Mouse (Mus musculus) liver, embryonic 13.5 days (tissue): ENCODE results near the gene Fem1b. TPM values are rescaled to one million over a fixed set of nuclear protein-coding genes. Genes with fewer than 3 reads are reported as not detected.

Experiments used
- ATAC-seq: fragments of 200-750 bp; cut with Nextera tagmentation; 2 replicates; pipeline ENCODE4 v1.8.0; 2017; ENCODE audit warnings: low read depth, mild to moderate bottlenecking, moderate number of reproducible peaks, moderate library complexity
- DNase-seq: peaks from one replicate; pipeline ENCODE4 v3.0.0; 2022
- H3K27ac ChIP-seq: fragments of 300-500 bp; sonication (generic); 2 replicates; pipeline ENCODE4 v1.5.1; 2015; ENCODE audit warnings: moderate library complexity, mild to moderate bottlenecking, inconsistent platforms
- H3K27me3 ChIP-seq: fragments of 300-500 bp; sonication (generic); 2 replicates; pipeline ENCODE4 v1.6.1; 2015; ENCODE audit warnings: mild to moderate bottlenecking, inconsistent platforms
- H3K36me3 ChIP-seq: fragments of 300-500 bp; sonication (generic); 2 replicates; pipeline ENCODE4 v1.6.1; 2015; ENCODE audit warnings: mild to moderate bottlenecking, inconsistent platforms
- H3K4me1 ChIP-seq: fragments of 300-500 bp; sonication (generic); replicated peaks from 2 replicates; pipeline ENCODE4 v1.6.1; 2015; ENCODE audit warnings: inconsistent platforms
- H3K4me2 ChIP-seq: fragments of 300-500 bp; sonication (generic); 2 replicates; pipeline ENCODE4 v1.6.1; 2015; ENCODE audit warnings: inconsistent platforms, mild to moderate bottlenecking, moderate library complexity
- H3K4me3 ChIP-seq: fragments of 300-500 bp; sonication (generic); replicated peaks from 2 replicates; pipeline ENCODE4 v1.5.1; 2015; ENCODE audit warnings: mild to moderate bottlenecking, inconsistent platforms
- H3K9ac ChIP-seq: fragments of 300-500 bp; sonication (generic); 2 replicates; pipeline ENCODE4 v1.6.1; 2015; ENCODE audit warnings: mild to moderate bottlenecking, inconsistent platforms
- H3K9me3 ChIP-seq: fragments of 300-500 bp; sonication (generic); replicated peaks from 2 replicates; pipeline ENCODE4 v1.6.1; 2016; ENCODE audit warnings: inconsistent platforms
- WGBS: fragments of 180-500 bp; shearing (Covaris S2); methylation state at CpG from one replicate; pipeline ENCODE4 v1.1.7; 2015; ENCODE audit not compliant: insufficient replicate concordance; 5-methylcytosine and 5-hydroxymethylcytosine counted together
- polyA plus RNA-seq: library from polyadenylated mRNA; unstranded; fragments of >200 nt; fragmentation: Nextera tagmentation; extraction: Ambion mirVana; gene quantifications from 2 replicates; pipeline ENCODE4 v1.2.1, GENCODE M21; 2015

Fem1b gene
- polyA plus RNA-seq, 1 experiment from 2014 or later = 9.4 TPM

DNA sequence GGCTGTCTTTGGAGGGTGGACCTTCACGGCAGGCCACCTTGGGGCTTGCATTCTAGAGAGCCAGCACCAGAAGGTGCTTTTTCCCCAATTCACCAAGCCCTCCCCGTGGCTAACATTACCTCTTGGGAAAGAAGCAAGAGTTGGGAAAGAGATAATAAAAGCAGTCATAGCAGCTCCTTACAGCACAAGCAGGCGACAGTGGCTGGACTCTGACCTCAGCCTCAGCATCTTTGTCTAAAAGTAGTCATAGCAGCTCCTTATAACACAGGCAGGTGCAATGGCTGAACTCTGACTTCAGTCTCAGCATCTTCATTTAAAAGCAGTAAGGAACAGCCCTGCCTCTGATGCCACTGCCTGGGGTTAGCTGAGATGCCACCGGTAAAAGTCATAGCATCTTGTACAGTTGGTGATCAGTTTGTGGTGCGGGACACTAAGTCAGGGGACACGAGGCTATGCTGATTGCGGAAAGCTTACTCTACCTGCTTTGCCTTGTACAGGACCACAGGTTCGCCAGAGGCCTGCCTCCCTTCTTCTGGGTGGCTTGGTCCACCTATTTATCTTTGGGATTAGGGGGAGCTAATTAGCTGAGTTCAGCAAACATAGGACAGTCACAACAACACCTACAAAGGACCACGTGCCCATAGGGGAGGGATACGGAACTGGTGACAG is 31.8 kb upstream of the Fem1b start:
- no peak overlapping the region for H3K9ac ChIP-seq
- H3K4me2 ChIP-seq = no peak overlapping the region
- no peaks in the 10 kb centered on the region for H3K9me3 ChIP-seq
- H3K36me3 ChIP-seq = peaks cover 19% of the 10 kb centered on the region
- H3K27ac ChIP-seq = peak overlapping the region; percentile 18; the same call in 1 of the 2 replicates
- no peaks in the 10 kb centered on the region for H3K27me3 ChIP-seq
- no peak for DNase-seq
- H3K4me1 ChIP-seq = peaks cover 43% of the 10 kb centered on the region
- no peak overlapping the region for H3K4me3 ChIP-seq
- ATAC-seq = no peak
- WGBS = 73% methylated on average over 10 of the region's 10 CpGs

DNA sequence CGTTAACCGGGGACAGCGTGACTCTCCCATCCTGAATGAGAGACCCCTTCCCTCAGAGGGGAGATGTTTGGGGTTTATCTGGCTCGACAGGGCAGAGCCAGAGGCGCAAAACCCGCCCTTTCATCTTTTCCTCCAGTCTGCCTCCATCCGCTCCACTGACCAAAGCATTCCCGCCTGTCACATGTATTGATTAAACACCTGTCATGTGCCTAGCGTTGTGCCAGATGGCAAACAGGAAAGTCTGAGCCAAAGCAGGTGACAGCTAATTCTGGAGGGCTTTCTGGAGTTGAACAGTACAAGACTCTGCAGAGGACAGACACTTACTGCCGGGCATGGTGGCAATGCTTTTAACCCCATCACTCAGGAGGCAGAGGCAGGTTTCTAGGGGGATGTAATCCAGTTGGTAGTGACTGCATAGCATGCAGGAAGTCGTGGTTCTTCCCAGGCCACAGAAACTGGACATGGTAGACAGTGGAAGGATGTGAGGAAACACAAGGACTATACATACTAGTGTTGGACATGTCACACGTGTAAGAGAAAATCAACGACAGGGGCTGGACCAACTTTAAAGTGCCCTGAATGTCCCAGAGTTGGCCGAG is 27.5 kb upstream of the Fem1b start:
- Histone ChIP-seq H3K4me1 (peaks cover 56% of the 10 kb centered on the region), H3K27me3 (no peaks in the 10 kb centered on the region), H3K9me3 (no peaks in the 10 kb centered on the region), H3K36me3 (no peaks in the 10 kb centered on the region), H3K4me3 (peak overlapping the region; percentile 80), H3K4me2 (peak overlapping the region; percentile 94), H3K9ac (peak overlapping the region; percentile 96), H3K27ac (peak overlapping the region; percentile 92)
- 7% methylated on average over 14 of the region's 14 CpGs for WGBS
- DNase-seq = no peak
- peak; percentile 8 for ATAC-seq

- DNase-seq (peak; percentile 84), ATAC-seq (peak; percentile 95)
- peaks cover 56% of the 10 kb centered on the region for H3K4me1 ChIP-seq
- H3K4me2 ChIP-seq = peak within 1 kb of the TSS; percentile 94
- peak within 1 kb of the TSS; percentile 96 for H3K9ac ChIP-seq
- H3K36me3 ChIP-seq = no peaks in the 10 kb centered on the region
- under 1% methylated on average over 48 of the region's 48 CpGs for WGBS
- H3K4me3 ChIP-seq = peak within 1 kb of the TSS; percentile 80
- H3K27me3 ChIP-seq = no peaks in the 10 kb centered on the region
- no peaks in the 10 kb centered on the region for H3K9me3 ChIP-seq
- peak within 1 kb of the TSS; percentile 92 for H3K27ac ChIP-seq
Observed at GRCm38 (mm10) chr9:62838506-62839171, 26.9 kb upstream of the Fem1b start, which contains the start of gene Cln6. Gene Cln6 (plus strand): TSS chr9:62838785.

GRCm38 (mm10) chr9:62838146-62838505 is 26.4 kb upstream of the Fem1b start:
- Histone ChIP-seq H3K4me3 (peak overlapping the region; percentile 80), H3K9me3 (no peaks in the 10 kb centered on the region), H3K9ac (peak overlapping the region; percentile 50), H3K4me2 (peak overlapping the region; percentile 94), H3K27ac (peak overlapping the region; percentile 77), H3K4me1 (peaks cover 54% of the 10 kb centered on the region), H3K36me3 (no peaks in the 10 kb centered on the region), H3K27me3 (no peaks in the 10 kb centered on the region)
- DNase-seq = no peak
- ATAC-seq = no peak
- 4% methylated on average over 8 of the region's 8 CpGs for WGBS

- peak overlapping the region; percentile 80 for H3K4me3 ChIP-seq
- H3K27me3 ChIP-seq = no peaks in the 10 kb centered on the region
- peak overlapping the region; percentile 77 for H3K27ac ChIP-seq
- H3K4me1 ChIP-seq = peaks cover 49% of the 10 kb centered on the region
- DNase-seq (no peak), ATAC-seq (no peak)
- peak overlapping the region; percentile 94 for H3K4me2 ChIP-seq
- 47% methylated on average over 3 of the region's 3 CpGs for WGBS
- no peaks in the 10 kb centered on the region for H3K36me3 ChIP-seq
- peak overlapping the region; percentile 50 for H3K9ac ChIP-seq
- H3K9me3 ChIP-seq = no peaks in the 10 kb centered on the region
Observed at GRCm38 (mm10) chr9:62837611-62838010, 25.9 kb upstream of the Fem1b start.

- H3K4me3 ChIP-seq = no peak overlapping the region
- no peaks in the 10 kb centered on the region for H3K9me3 ChIP-seq
- DNase-seq = no peak
- no peak overlapping the region for H3K4me2 ChIP-seq
- ATAC-seq = no peak
- H3K27ac ChIP-seq = no peak overlapping the region; the same call in 1 of the 2 replicates
- H3K36me3 ChIP-seq = no peaks in the 10 kb centered on the region
- peaks cover 43% of the 10 kb centered on the region for H3K4me1 ChIP-seq
- no peaks in the 10 kb centered on the region for H3K27me3 ChIP-seq
- no peak overlapping the region for H3K9ac ChIP-seq
- WGBS = 57% methylated on average over 4 of the region's 4 CpGs
Observed at GRCm38 (mm10) chr9:62835705-62836446, 24.1 kb upstream of the Fem1b start.

DNA sequence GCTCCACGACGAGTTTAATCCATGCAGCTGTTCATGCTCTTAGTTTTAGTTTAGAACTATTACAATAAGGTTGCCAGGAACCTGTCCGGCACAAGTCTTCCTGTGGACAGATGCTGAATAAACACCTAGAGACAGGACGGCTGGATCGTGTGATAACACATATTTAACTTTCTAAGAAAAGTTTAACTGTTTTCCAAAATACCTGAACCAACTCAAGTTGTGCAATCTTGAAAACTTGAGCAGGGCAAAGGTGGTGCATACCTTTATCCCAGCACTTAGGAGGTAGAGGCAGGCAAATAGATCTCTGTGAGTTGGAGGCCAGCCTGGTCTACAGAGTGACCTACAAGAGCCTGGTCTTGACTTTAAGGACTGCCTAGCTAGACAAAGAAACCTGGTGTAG is 23.2 kb upstream of the Fem1b start:
- Histone ChIP-seq H3K4me1 (peaks cover 34% of the 10 kb centered on the region), H3K27ac (no peak overlapping the region), H3K9me3 (no peaks in the 10 kb centered on the region), H3K36me3 (no peaks in the 10 kb centered on the region), H3K9ac (no peak overlapping the region), H3K4me2 (no peak overlapping the region), H3K4me3 (no peak overlapping the region), H3K27me3 (no peaks in the 10 kb centered on the region)
- no peak for DNase-seq
- ATAC-seq = no peak
- WGBS = 59% methylated on average over 5 of the region's 5 CpGs

DNA sequence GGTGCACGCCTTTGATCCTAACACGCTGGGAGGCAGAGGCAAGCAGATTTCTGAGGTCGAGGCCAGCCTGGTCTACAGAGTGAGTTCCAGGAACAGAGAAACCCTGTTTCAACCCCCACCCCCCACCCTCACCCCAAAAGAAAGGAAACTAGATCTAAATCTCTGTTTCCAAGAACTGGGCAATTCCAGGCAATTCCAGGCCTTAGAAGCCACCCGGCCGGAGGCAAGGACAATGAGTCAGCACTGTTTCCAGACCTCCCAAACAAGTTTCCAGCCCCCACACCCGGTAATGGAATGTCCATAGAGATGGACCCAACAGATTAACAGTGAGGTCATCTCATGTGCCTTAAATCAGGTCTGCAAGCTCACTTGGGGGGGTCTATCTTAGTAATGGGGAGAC is 18.1 kb upstream of the Fem1b start:
- ATAC-seq (no peak), DNase-seq (no peak)
- H3K4me3 ChIP-seq = no peak overlapping the region
- no peak overlapping the region for H3K27ac ChIP-seq
- no peaks in the 10 kb centered on the region for H3K9me3 ChIP-seq
- no peaks in the 10 kb centered on the region for H3K36me3 ChIP-seq
- no peak overlapping the region for H3K9ac ChIP-seq
- H3K4me1 ChIP-seq = peaks cover 44% of the 10 kb centered on the region
- H3K4me2 ChIP-seq = no peak overlapping the region
- no peaks in the 10 kb centered on the region for H3K27me3 ChIP-seq
- 59% methylated on average over 6 of the region's 6 CpGs for WGBS

DNA sequence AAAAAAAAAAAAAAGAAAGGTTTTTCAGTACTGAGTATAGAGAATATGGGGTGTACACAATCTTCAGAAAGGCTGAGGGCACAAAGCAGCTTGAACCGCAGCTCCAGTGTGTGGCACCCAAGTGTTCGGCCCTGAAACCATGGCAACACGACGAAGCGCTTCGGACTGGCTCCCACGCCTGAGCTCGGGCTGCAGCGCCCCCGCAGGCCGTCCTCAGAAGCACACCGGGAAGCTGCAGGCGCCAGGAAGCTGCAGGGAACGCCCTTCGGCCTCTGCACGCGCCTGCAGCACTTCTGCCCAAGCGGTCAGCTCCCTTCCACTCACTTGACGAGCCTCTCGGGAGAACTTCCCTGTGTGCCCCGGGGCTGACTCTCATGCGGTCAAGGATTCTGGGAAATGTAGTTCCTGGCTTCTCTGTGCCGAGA is 16.9 kb upstream of the Fem1b start:
- H3K27me3 ChIP-seq = no peaks in the 10 kb centered on the region
- WGBS = 2% methylated on average over 23 of the region's 23 CpGs
- H3K27ac ChIP-seq = peak overlapping the region; percentile 72; the same call in 1 of the 2 replicates
- H3K36me3 ChIP-seq = no peaks in the 10 kb centered on the region
- peak; percentile 94 for DNase-seq
- peak overlapping the region; percentile 55; the same call in 1 of the 2 replicates for H3K9ac ChIP-seq
- H3K4me3 ChIP-seq = peak overlapping the region; percentile 51
- peak overlapping the region; percentile 81 for H3K4me2 ChIP-seq
- no peaks in the 10 kb centered on the region for H3K9me3 ChIP-seq
- ATAC-seq = peak; percentile 85
- H3K4me1 ChIP-seq = peaks cover 44% of the 10 kb centered on the region

- H3K9ac ChIP-seq = peak overlapping the region; percentile 55
- ATAC-seq (peak; percentile 40), DNase-seq (peak; percentile 34)
- peak overlapping the region; percentile 72 for H3K27ac ChIP-seq
- no peaks in the 10 kb centered on the region for H3K36me3 ChIP-seq
- H3K4me3 ChIP-seq = peak overlapping the region; percentile 51
- H3K9me3 ChIP-seq = no peaks in the 10 kb centered on the region
- no peaks in the 10 kb centered on the region for H3K27me3 ChIP-seq
- WGBS = 7% methylated on average over 24 of the region's 24 CpGs
- H3K4me1 ChIP-seq = peaks cover 44% of the 10 kb centered on the region
- H3K4me2 ChIP-seq = peak overlapping the region; percentile 81
Observed at GRCm38 (mm10) chr9:62827939-62828652, 16.4 kb upstream of the Fem1b start.
